Mouse (Mus musculus): ENCODE results near the gene BC061237. TPM values are rescaled to one million over a fixed set of nuclear protein-coding genes. Genes with fewer than 3 reads are reported as not detected.
"Not testable (repeated sequence)": the region's sequence is repeated elsewhere in the genome, so short reads cannot be mapped to it uniquely, and the experiment has no call there.

The BC061237 gene
- polyA plus RNA-seq (2014; fragmentation: Nextera tagmentation; extraction: Ambion mirVana) = not detected in 2 replicates

- H3K4me1 ChIP-seq (ENCODE audit: control insufficient read depth, insufficient read depth, low read length); H3K27me3 ChIP-seq (ENCODE audit: control insufficient read depth, insufficient read depth, low read length); H3K9ac ChIP-seq (ENCODE audit: low read depth, low read length); H3K4me2 ChIP-seq; H3K27ac ChIP-seq (ENCODE audit: low read depth, low read length); H3K36me3 ChIP-seq (ENCODE audit: control insufficient read depth, insufficient read depth, low read length); H3K4me3 ChIP-seq (ENCODE audit: low read depth, low read length); H3K9me3 ChIP-seq (replicated peaks; ENCODE audit: control insufficient read depth, low read length); ATAC-seq (replicated peaks; ENCODE audit: insufficient number of reproducible peaks, low FRiP score, low TSS enrichment): not testable (repeated sequence)
- no CpG with 5 or more reads among the region's 1 CpGs for WGBS (ENCODE audit: insufficient replicate concordance)
Measured at GRCm38 (mm10) chr14:44492163-44492562, at the start of gene BC061237. BC061237 (plus strand) TSS chr14:44492463.

- H3K9me3 ChIP-seq (replicated peaks; ENCODE audit: control insufficient read depth, low read length); ATAC-seq (replicated peaks; ENCODE audit: insufficient number of reproducible peaks, low FRiP score, low TSS enrichment); H3K4me1 ChIP-seq (ENCODE audit: control insufficient read depth, insufficient read depth, low read length); H3K4me2 ChIP-seq; H3K36me3 ChIP-seq (ENCODE audit: control insufficient read depth, insufficient read depth, low read length); H3K27me3 ChIP-seq (ENCODE audit: control insufficient read depth, insufficient read depth, low read length); H3K9ac ChIP-seq (ENCODE audit: low read depth, low read length); H3K4me3 ChIP-seq (ENCODE audit: low read depth, low read length); H3K27ac ChIP-seq (ENCODE audit: low read depth, low read length): not testable (repeated sequence)
- WGBS (ENCODE audit: insufficient replicate concordance) = 78% methylated on average over 5 of the region's 5 CpGs
Measured at GRCm38 (mm10) chr14:44517976-44518375, 25.7 kb downstream of the BC061237 start, which contains the start of gene Gm17093. Gm17093 (plus strand) TSS chr14:44518276.

- not testable (repeated sequence) for H3K27ac ChIP-seq (ENCODE audit: low read depth, low read length); H3K4me1 ChIP-seq (ENCODE audit: control insufficient read depth, insufficient read depth, low read length); H3K9me3 ChIP-seq (replicated peaks; ENCODE audit: control insufficient read depth, low read length); H3K9ac ChIP-seq (ENCODE audit: low read depth, low read length); ATAC-seq (replicated peaks; ENCODE audit: insufficient number of reproducible peaks, low FRiP score, low TSS enrichment); H3K27me3 ChIP-seq (ENCODE audit: control insufficient read depth, insufficient read depth, low read length); H3K4me2 ChIP-seq; H3K4me3 ChIP-seq (ENCODE audit: low read depth, low read length); H3K36me3 ChIP-seq (ENCODE audit: control insufficient read depth, insufficient read depth, low read length)
- WGBS (ENCODE audit: insufficient replicate concordance) = 73% methylated on average over 3 of the region's 5 CpGs
Measured at GRCm38 (mm10) chr14:44547961-44548360, 55.7 kb downstream of the BC061237 start.

Other genes starting within 250 kb of the BC061237 start
- not detected in 2 replicates for gene Gm8220, start 206.9 kb upstream of the BC061237 start, polyA plus RNA-seq (2014; fragmentation: Nextera tagmentation; extraction: Ambion mirVana)
- not detected in 2 replicates for gene Gm5930, start 153.9 kb upstream of the BC061237 start, polyA plus RNA-seq (2014; fragmentation: Nextera tagmentation; extraction: Ambion mirVana)
- not detected in 2 replicates for gene Gm8229, start 127.1 kb upstream of the BC061237 start, polyA plus RNA-seq (2014; fragmentation: Nextera tagmentation; extraction: Ambion mirVana)
- not detected in 2 replicates for gene Gm3371, start 81.8 kb upstream of the BC061237 start, polyA plus RNA-seq (2014; fragmentation: Nextera tagmentation; extraction: Ambion mirVana)
- not detected in 2 replicates for gene Gm8232, start 58.8 kb upstream of the BC061237 start, polyA plus RNA-seq (2014; fragmentation: Nextera tagmentation; extraction: Ambion mirVana)
- gene Gm17093, start 25.8 kb downstream of the BC061237 start, polyA plus RNA-seq (2014; fragmentation: Nextera tagmentation; extraction: Ambion mirVana) = not detected in 2 replicates
- gene Gm8247, start 90.7 kb downstream of the BC061237 start, polyA plus RNA-seq (2014; fragmentation: Nextera tagmentation; extraction: Ambion mirVana) = not detected in 2 replicates
- not detected in 2 replicates for gene Gm5624, start 135.5 kb downstream of the BC061237 start, polyA plus RNA-seq (2014; fragmentation: Nextera tagmentation; extraction: Ambion mirVana)
- not detected in 2 replicates for gene Gm8257, start 214.0 kb downstream of the BC061237 start, polyA plus RNA-seq (2014; fragmentation: Nextera tagmentation; extraction: Ambion mirVana)

All from heart, embryonic 11.5 days (tissue).